21 mouse cellular contexts compared by ENCODE assay signal in the genomic region with DNA sequence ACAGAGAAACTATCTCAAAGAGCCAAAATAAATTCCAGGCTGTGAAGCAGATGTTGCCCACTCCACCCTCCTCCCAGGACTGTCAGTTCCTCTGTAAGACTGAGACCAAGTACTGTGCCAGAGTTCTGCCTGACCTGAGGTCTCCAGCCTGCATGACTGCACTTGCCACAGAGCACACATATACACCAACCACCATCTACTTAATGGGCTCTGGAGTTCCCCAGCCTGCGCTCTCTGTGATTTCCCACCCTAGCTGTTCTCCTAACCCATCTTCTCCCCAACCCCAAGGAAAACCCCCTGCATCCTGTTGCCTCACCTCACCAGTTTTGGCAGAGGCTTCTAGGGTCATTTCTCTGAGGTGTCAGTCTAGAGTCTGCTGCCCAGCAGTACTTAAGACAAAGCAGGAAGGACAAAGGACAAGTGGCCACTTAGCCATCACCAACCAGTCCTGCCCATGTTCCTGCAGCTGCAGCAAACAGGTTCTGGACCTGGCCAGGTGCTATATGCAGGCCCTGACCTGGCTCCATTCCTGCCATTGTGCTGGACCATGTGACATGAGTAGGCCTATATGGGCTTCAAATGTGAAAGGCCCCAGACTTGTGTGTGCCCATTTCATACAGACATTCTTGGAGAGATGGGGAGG. TPM values are rescaled to one million over a fixed set of nuclear protein-coding genes. Genes with fewer than 3 reads are reported as not detected.
DNase-seq lines count a peak whose midpoint lies in the region; ATAC-seq and TF ChIP-seq lines count a peak whose summit lies in the region.
"Had no signal": no experiment of that assay in that cellular context is flagged by ENCODE, and none has a peak within 500 bp of the region (broad histone marks: within the 10 kb centered on the region; RNA-seq: fewer than 3 reads in every experiment).

No protein-coding gene starts in this region.

- peak; percentile 4 for DNase-seq in adrenal gland, postnatal 14 days
- DNase-seq in adrenal gland, postnatal 36 days: no peak
- DNase-seq in lung, postnatal 36 days: peak; percentile 62
- no peak for DNase-seq in lung, postnatal 14 days
- DNase-seq in hindbrain, embryonic 11.5 days (ENCODE audit: low spot score): no peak
- DNase-seq: cerebellum, adult 8-10 months; kidney, adult 9 months; kidney, postnatal 14 days; liver, embryonic 13.5 days; right cerebral cortex, postnatal 25 days had no signal

- ATAC-seq in neutrophil, adult 5-6 weeks (ENCODE audit: extremely low read depth, insufficient number of reproducible peaks, low FRiP score, poor library complexity, severe bottlenecking): peak; percentile 18; the same call in 1 of the 2 replicates
- ATAC-seq in hindbrain, embryonic 11.5 days (ENCODE audit: low FRiP score): no peak
- no peak for ATAC-seq in megakaryocyte-erythroid progenitor cell, adult 5-6 weeks (replicated peaks; ENCODE audit: low FRiP score, low TSS enrichment, poor library complexity, severe bottlenecking)
- ATAC-seq: forebrain, embryonic 13.5 days; hindbrain, postnatal 0 days; intestine, embryonic 16.5 days; midbrain, embryonic 16.5 days; Patski had no signal

- 58% methylated on average over 1 of the region's 1 CpGs for WGBS in bone marrow, adult 2 months
- 87% methylated on average over 1 of the region's 1 CpGs for WGBS in hindbrain, embryonic 11.5 days

- H3K9ac ChIP-seq in hindbrain, embryonic 11.5 days (ENCODE audit: low read depth, low read length): no peak overlapping the region
- H3K9ac ChIP-seq: forebrain, embryonic 13.5 days; heart, embryonic 15.5 days; liver, embryonic 13.5 days; lung, embryonic 15.5 days; neural tube, embryonic 15.5 days had no signal

- H3K9me3 ChIP-seq in hindbrain, embryonic 11.5 days (ENCODE audit: control insufficient read depth, low read length): no peaks in the 10 kb centered on the region
- H3K9me3 ChIP-seq: forebrain, embryonic 13.5 days; heart, embryonic 15.5 days; liver, embryonic 13.5 days; lung, embryonic 15.5 days; neural tube, embryonic 15.5 days had no signal

- no peak for TF ChIP-seq CTCF in bone marrow, adult 2 months (IDR thresholded peaks at IDR 0.05; ENCODE audit: control insufficient read depth, insufficient read depth, low read length)

- H3K36me3 ChIP-seq in hindbrain, embryonic 11.5 days (ENCODE audit: control insufficient read depth, insufficient read depth, low read length): peaks cover 4% of the 10 kb centered on the region; the same call in 1 of the 2 replicates

- H3K27ac ChIP-seq in bone marrow, adult 2 months (ENCODE audit: control insufficient read depth, insufficient read depth, low read depth, low read length, poor library complexity): peak overlapping the region; percentile 32; the same call in 1 of the 2 replicates
- no peak overlapping the region for H3K27ac ChIP-seq in hindbrain, embryonic 11.5 days (ENCODE audit: low read depth, low read length)
- H3K27ac ChIP-seq: forebrain, embryonic 13.5 days; heart, embryonic 15.5 days; hindbrain, postnatal 0 days; liver, embryonic 13.5 days; lung, embryonic 15.5 days; neural tube, embryonic 15.5 days had no signal

- TF ChIP-seq POLR2A in bone marrow, adult 2 months (IDR thresholded peaks at IDR 0.05; ENCODE audit: borderline replicate concordance, control insufficient read depth, low read depth, low read length): no peak

- H3K27me3 ChIP-seq in hindbrain, embryonic 11.5 days (ENCODE audit: control insufficient read depth, insufficient read depth, low read length): peaks cover 17% of the 10 kb centered on the region
- H3K27me3 ChIP-seq: Patski had no signal

- H3K4me1 ChIP-seq in bone marrow, adult 2 months (ENCODE audit: control insufficient read depth, insufficient read depth, low read length): peaks cover 6% of the 10 kb centered on the region
- peaks cover 9% of the 10 kb centered on the region for H3K4me1 ChIP-seq in hindbrain, embryonic 11.5 days (replicated peaks; ENCODE audit: control insufficient read depth, insufficient read depth, low read length)

- H3K4me3 ChIP-seq in bone marrow, adult 2 months (replicated peaks; ENCODE audit: control insufficient read depth, low read depth, low read length): no peak overlapping the region
- H3K4me3 ChIP-seq in hindbrain, embryonic 11.5 days (ENCODE audit: low read depth, low read length): no peak overlapping the region
- H3K4me3 ChIP-seq: forebrain, embryonic 13.5 days; heart, embryonic 15.5 days; liver, embryonic 13.5 days; lung, embryonic 15.5 days; neural tube, embryonic 15.5 days had no signal

- H3K4me2 ChIP-seq in hindbrain, embryonic 11.5 days (replicated peaks; ENCODE audit: low read depth, low read length): no peak overlapping the region
- H3K4me2 ChIP-seq: forebrain, embryonic 13.5 days; heart, embryonic 15.5 days; liver, embryonic 13.5 days; lung, embryonic 15.5 days; neural tube, embryonic 15.5 days had no signal

RNA-seq across cellular contexts. Expression of a gene that starts 13.3 kb away (rescaled TPM):
- total RNA-seq in adrenal gland, postnatal 14 days (2021): 90.6 and 104 TPM in 2 replicates
- 100 to 1,000 TPM; 108 to 118 TPM for total RNA-seq in adrenal gland, postnatal 36 days (2021)
- polyA plus RNA-seq in bone marrow, adult 2 months (2011; ENCODE audit: insufficient read depth, insufficient read length, low replicate concordance, missing spikeins): 28.2 and 48.0 TPM in 2 replicates
- 26.4 and 37.0 TPM in 2 replicates for total RNA-seq in neutrophil, adult 5-6 weeks (2017)
- polyA plus RNA-seq in hindbrain, embryonic 11.5 days (2014; fragmentation: Nextera tagmentation; extraction: Ambion mirVana): 31.7 and 38.0 TPM in 2 replicates
- 21.1 and 23.7 TPM in 2 replicates for total RNA-seq in megakaryocyte-erythroid progenitor cell, adult 5-6 weeks (2014; fragmentation: Nextera tagmentation)
- 19.2 and 24.5 TPM in 2 replicates for total RNA-seq in megakaryocyte-erythroid progenitor cell, adult 5-6 weeks (2017)

RNA-seq across cellular contexts. Expression of a gene that starts 13.4 kb away (rescaled TPM):
- total RNA-seq in adrenal gland, postnatal 14 days (2021): 58.8 and 66.1 TPM in 2 replicates
- 10 to 100 TPM; 54.1 to 73.4 TPM for total RNA-seq in adrenal gland, postnatal 36 days (2021)
- 24.5 and 49.2 TPM in 2 replicates for polyA plus RNA-seq in bone marrow, adult 2 months (2011; ENCODE audit: insufficient read depth, insufficient read length, low replicate concordance, missing spikeins)
- 62.0 and 73.8 TPM in 2 replicates for total RNA-seq in neutrophil, adult 5-6 weeks (2017)
- polyA plus RNA-seq in hindbrain, embryonic 11.5 days (2014; fragmentation: Nextera tagmentation; extraction: Ambion mirVana): 60.9 and 65.5 TPM in 2 replicates
- total RNA-seq in megakaryocyte-erythroid progenitor cell, adult 5-6 weeks (2014; fragmentation: Nextera tagmentation): 26.7 and 61.9 TPM in 2 replicates
- total RNA-seq in megakaryocyte-erythroid progenitor cell, adult 5-6 weeks (2017): 13.7 and 49.6 TPM in 2 replicates

RNA-seq across cellular contexts. Expression of a gene that starts 19.0 kb away (rescaled TPM):
- total RNA-seq in adrenal gland, postnatal 14 days (2021): 147 and 165 TPM in 2 replicates
- 100 to 1,000 TPM; 135 to 151 TPM for total RNA-seq in adrenal gland, postnatal 36 days (2021)
- 24.5 and 32.7 TPM in 2 replicates for polyA plus RNA-seq in bone marrow, adult 2 months (2011; ENCODE audit: insufficient read depth, insufficient read length, low replicate concordance, missing spikeins)
- total RNA-seq in neutrophil, adult 5-6 weeks (2017): 1.3 and 1.8 TPM in 2 replicates
- polyA plus RNA-seq in hindbrain, embryonic 11.5 days (2014; fragmentation: Nextera tagmentation; extraction: Ambion mirVana): 1.9 and 2.0 TPM in 2 replicates
- 3.5 and 6.8 TPM in 2 replicates for total RNA-seq in megakaryocyte-erythroid progenitor cell, adult 5-6 weeks (2014; fragmentation: Nextera tagmentation)
- 1.3 and 2.8 TPM in 2 replicates for total RNA-seq in megakaryocyte-erythroid progenitor cell, adult 5-6 weeks (2017)

RNA-seq across cellular contexts. Expression of a gene that starts 19.3 kb away (rescaled TPM):
- 2.0 and 13.8 TPM in 2 replicates for total RNA-seq in adrenal gland, postnatal 14 days (2021)
- 1 to 10 TPM; 2.0 to 2.6 TPM for total RNA-seq in adrenal gland, postnatal 36 days (2021)
- 4.2 and 24.8 TPM in 2 replicates for polyA plus RNA-seq in bone marrow, adult 2 months (2011; ENCODE audit: insufficient read depth, insufficient read length, low replicate concordance, missing spikeins)
- 25.3 and 28.3 TPM in 2 replicates for total RNA-seq in neutrophil, adult 5-6 weeks (2017)
- polyA plus RNA-seq in hindbrain, embryonic 11.5 days (2014; fragmentation: Nextera tagmentation; extraction: Ambion mirVana): 0.60 and 1.7 TPM in 2 replicates
- 2.5 and 6.5 TPM in 2 replicates for total RNA-seq in megakaryocyte-erythroid progenitor cell, adult 5-6 weeks (2014; fragmentation: Nextera tagmentation)
- total RNA-seq in megakaryocyte-erythroid progenitor cell, adult 5-6 weeks (2017): 0.76 and 1.7 TPM in 2 replicates

RNA-seq across cellular contexts. Expression of a gene that starts 19.6 kb away (rescaled TPM):
- 45.7 and 59.1 TPM in 2 replicates for total RNA-seq in adrenal gland, postnatal 14 days (2021)
- 10 to 100 TPM; 40.9 to 42.5 TPM for total RNA-seq in adrenal gland, postnatal 36 days (2021)
- 24.0 and 44.7 TPM in 2 replicates for polyA plus RNA-seq in bone marrow, adult 2 months (2011; ENCODE audit: insufficient read depth, insufficient read length, low replicate concordance, missing spikeins)
- 40.6 and 42.0 TPM in 2 replicates for total RNA-seq in neutrophil, adult 5-6 weeks (2017)
- 44.2 and 62.3 TPM in 2 replicates for polyA plus RNA-seq in hindbrain, embryonic 11.5 days (2014; fragmentation: Nextera tagmentation; extraction: Ambion mirVana)
- 103 and 109 TPM in 2 replicates for total RNA-seq in megakaryocyte-erythroid progenitor cell, adult 5-6 weeks (2014; fragmentation: Nextera tagmentation)
- 167 and 183 TPM in 2 replicates for total RNA-seq in megakaryocyte-erythroid progenitor cell, adult 5-6 weeks (2017)

Comparison
In these comparisons a context has a peak if more than half of its experiments do, and no peak if none do; other contexts are left out.
1. DNase-seq: peak in adrenal gland, postnatal 14 days (single experiment) and lung, postnatal 36 days (single experiment); none in adrenal gland, postnatal 36 days (0 of 2), lung, postnatal 14 days (single experiment) and hindbrain, embryonic 11.5 days (single experiment).
2. RNA of a gene that starts 19.0 kb away (total RNA-seq): 147 to 165 TPM in adrenal gland, postnatal 14 days and 135 to 151 TPM in adrenal gland, postnatal 36 days; 1.3 to 6.8 TPM in megakaryocyte-erythroid progenitor cell, adult 5-6 weeks and 1.3 to 1.8 TPM in neutrophil, adult 5-6 weeks; every median in the first group is over 10 times any median in the second.